Mouse (Mus musculus) megakaryocyte, embryonic 14.5 days (primary cell): ENCODE measurements around the gene Armc10.

Source experiments
- FLI1 ChIP-seq: IDR thresholded peaks from 2 replicates; pipeline ENCODE4 v1.6.1; 2012; ENCODE audit warnings: low read length, inconsistent platforms, mixed read lengths
- GATA1 ChIP-seq: IDR thresholded peaks from 3 replicates; pipeline ENCODE4 v1.6.1; 2012; ENCODE audit warnings: mixed read lengths, low read length, inconsistent platforms, borderline replicate concordance

DNA sequence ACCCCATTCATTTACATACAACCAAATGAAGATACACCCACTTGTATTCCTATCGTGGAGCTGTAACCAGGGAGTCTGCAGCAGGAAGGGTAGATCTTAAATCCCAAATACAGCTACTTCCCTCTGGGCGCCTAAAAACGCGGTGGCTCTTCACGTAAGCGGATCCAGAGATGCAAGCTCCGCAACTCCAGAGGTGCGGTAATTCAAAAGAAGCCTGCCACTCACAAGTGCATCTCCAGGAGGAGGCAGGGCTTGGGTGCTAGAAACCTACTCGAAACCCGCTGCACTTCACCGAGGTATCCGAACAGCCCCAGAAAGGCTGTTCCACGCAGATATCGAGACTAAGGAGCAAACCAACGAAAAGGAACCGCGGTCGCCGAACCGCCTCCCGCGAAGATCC, 55.3 kb downstream of the Armc10 start:
- TF ChIP-seq GATA1 (no peak), FLI1 (no peak)
